Mouse (Mus musculus) retina, adult 2 months (tissue): ENCODE results near the gene E130309D02Rik.

ENCODE experiments used
- DNase-seq: peaks from one replicate; pipeline ENCODE4 v3.0.0-alpha.2; 2012; ENCODE audit warnings: low read depth, low spot score

The E130309D02Rik gene

DNA sequence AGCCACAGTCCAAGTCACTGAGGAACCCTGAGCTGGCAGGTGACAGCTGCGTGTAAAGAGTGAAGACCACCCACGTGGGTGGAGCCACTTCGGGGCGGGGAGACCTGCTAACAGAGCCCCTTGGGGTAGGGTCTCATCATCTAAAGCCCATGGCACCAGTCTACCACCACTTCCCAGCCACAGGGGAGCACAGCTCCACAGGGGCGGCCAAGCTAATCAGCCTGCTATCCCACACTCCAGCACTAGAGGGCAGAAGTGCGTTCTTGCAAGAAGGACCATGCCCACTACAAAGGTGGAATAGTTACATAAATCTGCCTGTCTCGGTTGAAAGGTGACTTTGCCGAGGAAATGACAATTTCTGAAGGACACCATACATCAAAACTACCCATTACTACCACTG is 3.3 kb downstream of the E130309D02Rik start:
- peak; percentile 53 for DNase-seq

DNA sequence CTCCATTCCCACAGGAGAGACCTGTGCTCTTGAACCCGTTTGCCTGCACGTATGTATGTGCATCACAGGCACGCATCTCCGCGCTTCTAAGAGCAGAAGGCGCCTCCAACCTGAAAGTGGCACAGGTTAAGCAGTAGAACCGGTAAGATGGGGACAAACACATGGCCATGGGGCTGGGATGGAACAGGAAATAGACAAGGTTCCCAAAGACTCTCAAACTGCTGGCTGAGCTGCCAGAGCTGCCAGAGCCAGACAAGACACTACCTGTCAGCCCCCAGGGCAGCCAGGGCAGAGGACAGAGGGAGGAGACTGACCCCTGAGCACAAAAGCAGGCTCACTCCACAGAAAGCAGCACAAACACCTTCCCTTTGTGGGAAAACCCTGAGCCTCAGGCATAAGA is 5.2 kb downstream of the E130309D02Rik start:
- no peak for DNase-seq

DNA sequence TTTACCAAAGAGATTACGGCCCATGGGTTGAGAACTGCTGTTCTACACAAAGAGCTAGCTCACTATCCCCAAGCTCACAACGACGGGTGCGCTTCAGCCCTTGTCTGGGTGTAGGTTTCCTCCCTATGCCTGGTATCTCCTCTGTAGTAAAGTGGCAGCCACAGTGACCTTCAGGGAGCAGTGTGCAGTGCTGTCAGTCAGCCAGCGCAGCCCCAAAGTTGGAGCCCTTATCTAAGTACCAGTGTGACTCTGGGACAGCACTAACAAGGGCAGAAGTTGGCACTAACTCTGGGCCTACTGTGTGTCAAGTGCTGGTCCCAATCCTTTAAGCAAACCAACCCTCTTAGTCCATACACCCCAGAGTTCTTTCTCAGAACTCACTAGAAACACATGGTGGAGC is 6.3 kb downstream of the E130309D02Rik start:
- DNase-seq, result no peak

DNA sequence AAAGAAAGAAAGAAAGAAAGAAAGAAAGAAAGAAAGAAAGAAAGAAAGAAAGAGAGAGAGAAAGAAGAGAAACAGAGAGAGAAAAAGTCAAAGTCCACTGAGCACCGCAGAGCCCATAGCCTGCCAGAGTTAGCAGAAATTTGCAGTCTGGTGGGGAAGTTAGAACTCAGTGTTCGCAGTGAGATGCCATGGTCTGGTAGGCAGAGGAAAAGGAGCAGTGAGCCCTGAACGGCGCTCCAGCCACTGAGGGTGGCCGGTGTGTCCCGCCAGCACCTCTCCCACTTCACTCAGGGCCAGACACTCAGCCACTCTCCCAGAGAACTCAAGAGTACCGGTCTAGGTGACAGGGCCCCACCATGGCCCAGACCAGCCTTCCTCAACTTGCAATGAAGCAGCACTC is 10.9 kb downstream of the E130309D02Rik start:
- no peak for DNase-seq

DNA sequence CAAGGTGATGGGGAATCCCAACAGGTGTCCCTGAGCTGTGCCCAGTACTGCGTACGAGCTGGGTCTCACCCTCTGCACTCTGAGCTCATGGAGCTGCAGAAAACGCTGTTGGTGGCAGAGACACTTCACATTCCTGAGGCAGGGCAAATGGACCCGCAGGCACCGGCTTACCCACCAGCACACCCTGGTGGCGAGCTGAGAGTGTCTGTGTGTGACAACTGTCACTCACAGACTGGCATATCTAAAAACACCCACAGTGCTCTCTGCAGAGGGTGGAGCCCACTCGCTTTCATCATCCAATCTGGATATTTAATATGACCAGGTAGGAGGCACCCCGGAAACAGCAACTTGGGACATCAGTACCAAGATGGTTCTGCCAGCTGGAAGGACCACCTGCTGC is 13.9 kb downstream of the E130309D02Rik start:
- no peak for DNase-seq

DNA sequence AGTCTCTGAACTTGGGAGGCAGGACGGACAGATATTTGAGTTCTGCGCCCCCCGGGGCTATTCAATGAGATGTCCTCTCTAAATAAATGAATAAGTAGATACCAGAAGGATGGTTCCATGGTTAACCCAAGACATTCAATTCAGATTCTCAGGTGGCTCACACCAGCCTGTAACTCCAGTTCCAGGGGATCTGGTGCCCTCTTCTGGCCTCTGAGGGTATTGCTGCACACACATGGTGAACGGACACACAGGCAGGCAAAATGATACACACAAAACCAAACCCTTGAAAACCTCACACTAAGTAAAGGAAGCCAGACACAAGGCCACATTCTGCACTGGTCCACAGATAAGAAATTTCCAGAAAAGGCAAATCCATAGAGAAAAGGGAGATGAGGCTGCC is 15.5 kb downstream of the E130309D02Rik start:
- DNase-seq, result no peak

DNA sequence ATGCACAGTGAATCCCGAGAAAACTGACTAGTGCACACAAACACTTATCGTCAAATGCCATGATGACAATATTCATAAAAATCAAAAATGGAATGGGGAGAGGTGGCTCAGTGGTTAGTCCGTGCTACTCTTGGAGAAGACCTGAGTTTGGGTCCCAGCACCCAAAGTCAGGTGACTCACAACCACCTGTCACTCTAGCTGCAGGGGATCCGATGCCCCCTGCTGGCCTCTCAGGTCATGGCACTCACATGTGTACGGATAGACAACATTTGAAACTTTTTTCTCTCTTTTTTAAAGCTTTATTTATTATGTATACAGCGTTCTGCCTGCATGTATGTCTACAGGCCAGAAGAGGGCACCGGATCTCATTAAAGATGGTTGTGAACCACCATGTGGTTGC is 16.8 kb downstream of the E130309D02Rik start:
- DNase-seq, result no peak

DNA sequence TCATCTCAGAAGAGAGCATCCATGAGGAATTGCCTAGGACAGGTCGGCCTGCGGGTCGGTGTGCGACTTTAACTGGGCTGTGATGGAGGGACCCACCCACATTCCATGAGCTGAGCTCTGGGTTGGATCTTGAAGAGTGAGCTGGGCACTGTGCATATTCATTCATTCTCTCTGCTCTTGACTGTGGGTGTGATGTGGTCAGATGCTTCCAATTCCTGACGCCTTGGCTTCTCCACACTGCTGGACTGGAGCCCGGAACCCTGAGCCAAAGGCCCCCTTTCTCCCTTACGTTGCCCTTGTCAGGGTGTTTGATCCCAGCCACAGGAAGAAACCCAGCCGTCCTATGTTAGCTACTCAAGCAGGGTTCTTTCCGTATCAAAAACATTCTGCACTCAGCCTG is 17.2 kb downstream of the E130309D02Rik start:
- DNase-seq, result no peak

DNA sequence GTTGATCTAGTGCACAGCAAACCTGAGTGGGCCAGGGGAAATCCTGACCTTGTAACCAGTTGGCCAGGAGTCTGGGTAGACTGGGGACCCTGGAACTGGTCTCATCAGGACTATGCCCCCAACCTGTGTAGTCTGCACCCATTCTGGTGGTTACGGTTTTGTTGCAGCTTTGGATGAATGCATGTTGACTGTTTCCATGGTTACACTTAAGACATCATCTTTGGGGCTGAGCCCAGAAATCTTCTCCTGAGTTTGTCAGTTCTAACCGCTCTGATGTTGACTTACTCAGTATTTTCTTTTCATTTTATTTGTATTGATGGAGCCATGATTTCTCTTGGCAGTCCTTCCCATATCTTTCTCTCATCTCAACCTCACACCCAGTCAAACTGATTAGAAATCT is 19.8 kb downstream of the E130309D02Rik start:
- DNase-seq, result no peak

DNA sequence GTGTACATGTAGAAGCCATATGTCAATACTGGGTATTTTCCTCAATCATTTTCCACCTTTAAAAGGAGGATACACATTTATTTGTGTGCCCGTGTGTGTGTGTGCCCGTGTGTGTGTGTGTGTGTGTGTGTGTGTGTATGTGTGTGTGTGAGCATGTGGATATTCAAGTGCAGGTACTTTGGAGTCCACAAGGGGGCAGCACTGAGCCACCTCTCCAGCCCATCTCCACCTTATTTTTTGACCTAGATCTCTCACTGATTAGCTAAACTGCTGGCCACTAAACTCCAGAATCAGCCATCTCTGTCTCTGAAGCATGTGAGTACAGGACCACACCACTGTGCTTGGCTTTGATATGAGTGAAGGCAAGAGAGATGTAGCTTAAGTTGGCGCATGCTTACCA is 20.3 kb downstream of the E130309D02Rik start:
- no peak for DNase-seq

DNA sequence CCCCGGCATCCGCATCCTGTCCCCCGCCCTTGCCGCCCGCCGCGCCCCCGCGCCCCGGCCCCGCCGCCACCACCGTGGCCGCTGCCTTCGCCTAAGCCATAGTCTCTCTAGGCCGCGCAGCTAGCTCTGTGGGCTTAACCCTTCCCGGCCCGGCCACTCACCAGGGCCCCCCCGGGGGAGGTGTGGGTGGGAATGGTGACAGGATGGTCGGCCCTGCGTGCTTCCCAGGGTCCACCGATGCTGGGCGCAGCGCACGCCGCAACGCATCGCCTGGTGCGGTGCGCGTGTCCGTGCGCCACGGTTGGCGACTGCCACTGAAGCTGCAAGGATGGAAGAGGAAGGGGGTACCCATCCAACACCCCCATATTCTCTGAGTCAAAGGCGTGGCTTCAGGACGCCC is 21.8 kb downstream of the E130309D02Rik start, which contains the start of gene Zfp853:
Gene Zfp853 (minus strand): TSS at position 220 of the 400 bp plus-strand sequence.
- no peak for DNase-seq

DNA sequence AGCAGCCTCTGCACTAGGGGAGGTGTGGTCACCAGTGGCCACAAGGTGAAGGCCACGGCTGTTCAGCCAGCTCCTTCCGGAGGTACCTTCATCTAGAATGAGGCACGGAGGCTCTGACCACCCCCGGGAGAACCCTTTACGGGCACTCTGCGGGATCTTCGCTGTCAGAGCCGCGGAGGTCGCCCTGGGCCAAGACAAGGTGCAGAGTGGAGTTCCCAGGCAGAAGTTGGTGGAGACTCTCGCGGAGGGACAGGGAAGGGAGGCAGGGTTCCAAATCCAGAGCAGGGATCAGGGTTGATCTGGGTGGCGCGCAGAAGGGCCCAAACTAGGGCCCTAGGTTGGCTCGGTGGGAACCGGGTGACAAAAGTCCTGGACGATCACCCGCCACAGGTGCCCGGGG is 22.3 kb downstream of the E130309D02Rik start:
- no peak for DNase-seq

DNA sequence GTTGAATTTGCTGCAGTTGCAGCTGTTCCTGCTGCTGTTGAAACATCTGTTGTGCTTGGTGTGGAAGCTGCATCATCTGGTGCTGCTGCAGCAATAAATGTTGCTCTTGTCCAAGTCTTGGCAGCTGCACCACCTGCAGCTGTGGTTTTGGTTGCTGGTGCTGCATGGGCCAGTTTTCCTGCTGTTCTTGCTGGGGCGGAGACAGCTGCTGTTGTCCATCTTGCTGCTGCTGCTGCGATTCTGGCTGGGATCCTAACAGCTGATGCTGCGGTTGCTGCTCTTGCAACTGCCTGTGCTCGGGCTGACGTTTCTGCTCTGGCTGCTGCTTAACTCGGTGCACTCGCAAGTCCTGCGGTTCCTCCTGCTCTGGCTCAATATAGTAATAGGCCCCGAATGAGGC is 25.9 kb downstream of the E130309D02Rik start:
- no peak for DNase-seq

DNA sequence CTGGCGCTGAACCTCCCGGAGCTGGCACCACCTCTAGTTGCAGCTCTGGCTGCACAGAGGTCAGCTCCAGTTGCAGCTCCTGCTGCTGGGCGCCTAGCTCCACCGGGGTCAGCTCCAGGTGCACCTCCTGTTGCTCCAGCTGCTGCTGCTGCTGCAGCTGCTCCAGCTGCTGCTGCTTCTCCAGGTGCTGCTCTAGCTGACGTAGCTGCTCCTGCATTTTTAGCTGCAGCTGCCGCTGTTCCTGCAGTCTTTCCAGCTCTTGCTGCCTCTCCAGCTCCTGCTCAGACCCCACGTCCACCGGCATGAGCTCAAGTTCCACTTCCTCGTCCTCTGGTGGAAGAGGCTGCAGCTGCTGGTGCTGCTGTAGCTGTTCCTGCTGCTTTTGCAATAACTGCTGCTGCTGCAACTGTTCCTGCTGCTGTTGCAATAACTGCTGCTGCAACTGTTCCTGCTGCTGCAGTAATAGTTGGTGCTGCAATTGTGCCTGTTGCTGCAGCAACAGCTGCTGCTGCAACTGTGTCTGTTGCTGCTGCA is 26.7 kb downstream of the E130309D02Rik start:
- no peak for DNase-seq

DNA sequence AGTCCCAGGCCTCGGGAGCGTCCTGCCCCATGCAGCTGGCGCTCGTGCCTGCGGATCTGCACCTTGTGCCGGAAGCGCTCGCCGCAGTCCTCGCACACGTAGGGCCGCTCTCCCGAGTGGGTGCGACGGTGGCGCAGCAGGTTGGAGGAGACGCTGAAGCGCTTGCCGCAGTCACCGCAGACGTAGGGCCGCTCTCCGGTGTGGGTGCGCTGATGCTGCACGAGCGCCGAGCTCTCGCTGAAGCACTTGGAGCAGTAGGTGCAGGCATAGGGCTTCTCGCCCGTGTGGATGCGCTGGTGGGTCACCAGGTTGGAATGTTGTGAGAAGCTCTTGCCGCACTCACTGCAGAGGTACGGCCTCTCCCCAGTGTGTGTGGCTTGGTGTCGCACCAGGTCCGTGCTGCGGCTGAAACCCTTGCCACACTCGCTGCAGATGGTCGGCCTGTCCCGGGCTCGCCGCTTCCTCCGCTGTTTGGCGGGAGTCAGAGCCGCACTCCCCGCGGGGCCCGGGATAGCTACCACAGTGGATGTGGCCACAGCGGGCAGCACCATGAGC is 27.3 kb downstream of the E130309D02Rik start:
- no peak for DNase-seq

DNA sequence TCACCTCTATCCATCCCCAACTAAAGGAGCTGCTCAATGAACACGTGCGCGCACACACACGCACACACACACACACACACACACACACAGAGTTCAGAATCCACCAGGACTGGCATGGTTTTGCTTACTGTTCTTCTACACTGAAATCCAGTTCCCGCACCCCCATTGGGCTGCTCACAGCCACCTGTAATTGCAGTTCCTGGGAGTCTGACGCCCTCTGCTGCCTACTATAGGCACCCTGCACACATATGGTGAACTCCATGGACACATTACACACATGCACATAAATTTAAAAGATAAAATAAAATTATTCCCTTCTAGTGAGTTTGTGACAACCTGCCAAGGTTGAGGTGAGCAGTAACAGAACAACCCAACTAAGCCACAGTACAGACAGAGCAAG is 30.4 kb downstream of the E130309D02Rik start:
- no peak for DNase-seq

DNA sequence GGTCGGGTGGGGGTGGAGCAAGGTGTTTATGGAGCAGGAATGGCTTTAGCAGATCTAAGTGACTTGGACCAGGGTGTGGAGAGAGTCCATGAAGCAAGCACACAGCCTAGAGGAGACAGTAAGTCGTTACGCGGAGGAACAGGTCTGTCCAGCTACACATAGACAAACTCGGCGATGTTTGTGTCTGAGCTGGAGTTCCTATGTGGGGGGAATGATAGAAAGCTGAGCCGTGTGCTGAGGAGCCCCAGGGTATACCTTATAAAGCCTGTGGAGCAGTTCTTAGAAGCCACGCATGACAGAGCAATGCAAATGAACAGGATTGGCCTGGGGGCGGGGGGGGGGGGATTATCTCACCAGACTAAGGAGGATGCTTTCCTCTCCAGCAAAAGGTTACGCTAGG is 35.9 kb downstream of the E130309D02Rik start:
- DNase-seq, result no peak

DNA sequence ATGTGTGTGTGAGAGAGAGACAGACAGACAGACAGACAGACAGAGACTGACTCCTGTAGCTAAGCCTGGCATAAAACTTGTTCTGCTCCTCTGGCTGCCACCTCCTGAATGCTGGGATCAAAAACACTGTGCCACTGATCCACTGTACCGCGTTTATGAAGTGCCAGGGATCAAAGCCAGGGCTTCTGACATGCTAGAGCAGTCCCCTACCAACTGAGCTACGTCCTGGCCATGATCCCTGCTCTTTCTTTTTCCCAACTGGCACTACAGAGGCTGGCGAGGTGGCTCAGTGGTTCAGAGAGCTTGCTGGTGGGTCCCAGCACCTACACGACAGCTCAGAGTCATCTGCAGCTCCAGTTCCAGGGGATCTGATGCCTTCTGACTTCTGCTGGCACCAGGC is 39.4 kb downstream of the E130309D02Rik start:
- DNase-seq, result no peak

DNA sequence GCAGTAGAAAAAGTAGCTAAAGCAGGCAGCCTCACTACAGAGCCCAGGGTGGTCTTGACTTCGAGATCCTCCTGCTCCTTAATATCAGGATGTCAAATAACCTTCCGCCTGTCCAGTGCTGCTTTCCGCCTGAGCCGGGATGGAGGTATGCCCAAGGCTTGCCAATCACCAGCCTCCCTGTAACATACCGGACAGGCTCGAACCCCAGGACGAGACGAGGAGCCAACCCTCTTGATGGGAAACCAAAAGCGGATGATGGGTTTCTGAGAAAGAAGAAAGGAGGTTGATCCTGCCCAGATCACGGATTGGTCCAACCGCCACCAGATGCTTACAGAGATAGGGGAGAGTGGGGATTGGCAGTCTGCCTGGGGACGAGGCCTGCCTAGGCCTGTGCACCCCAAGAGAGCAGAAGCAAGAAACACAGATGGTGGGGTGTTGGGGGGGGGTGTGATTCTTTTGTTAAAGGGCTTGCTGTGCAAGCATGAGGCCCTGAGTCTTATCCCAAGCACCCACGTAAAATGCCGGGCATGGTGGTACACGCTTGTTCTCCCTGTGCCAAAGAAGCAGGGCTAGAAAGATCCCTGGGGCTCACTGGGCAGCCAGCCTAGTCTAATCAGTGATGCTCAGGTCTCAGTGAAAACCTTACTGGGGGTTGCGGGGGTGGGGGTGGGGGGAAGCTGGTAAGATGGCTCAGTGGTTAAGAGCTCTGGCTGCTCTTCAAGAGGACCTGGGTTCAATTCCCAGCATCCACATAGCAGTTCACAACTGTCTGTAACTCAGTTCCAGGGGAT is 42.4 kb downstream of the E130309D02Rik start:
- no peak for DNase-seq

DNA sequence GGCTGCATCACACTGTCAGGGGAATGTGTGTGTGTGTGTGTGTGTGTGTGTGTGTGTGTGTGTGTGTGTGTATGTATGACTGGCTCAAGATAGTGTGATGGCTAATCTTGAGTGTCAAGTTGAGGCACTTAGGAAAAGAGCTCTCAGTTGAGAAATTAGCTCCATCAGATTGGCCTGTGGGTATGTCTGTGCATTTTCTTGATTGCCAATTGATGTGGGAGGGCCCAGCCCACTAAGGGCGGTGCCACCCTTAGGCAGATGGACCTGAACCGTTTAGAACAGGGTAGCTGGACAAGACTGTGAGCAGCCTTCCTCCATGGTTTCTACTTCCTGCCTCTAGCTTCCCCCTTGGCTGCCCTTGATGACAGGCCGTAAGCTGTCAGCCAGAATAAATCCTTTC is 43.1 kb downstream of the E130309D02Rik start:
- DNase-seq, result no peak

DNA sequence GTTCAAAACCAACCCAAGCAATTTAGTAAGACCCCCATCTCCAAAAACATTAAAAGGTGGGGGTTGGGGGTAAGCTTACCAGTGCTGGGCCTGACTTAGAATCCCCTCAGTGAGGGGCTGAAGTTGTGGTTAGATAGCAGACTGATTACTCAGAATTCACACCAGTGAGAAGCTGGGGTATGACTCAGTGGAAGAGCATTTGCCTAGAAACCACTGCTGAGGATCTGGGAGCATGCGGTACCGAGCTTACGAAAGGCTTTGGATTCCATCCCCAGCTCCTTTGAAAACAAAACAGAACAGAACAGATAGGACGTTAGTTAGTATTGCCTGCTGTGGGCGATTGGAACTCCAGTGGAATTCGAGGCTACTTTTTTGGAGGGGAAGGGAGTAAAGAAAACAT is 43.5 kb downstream of the E130309D02Rik start:
- DNase-seq, result no peak

DNA sequence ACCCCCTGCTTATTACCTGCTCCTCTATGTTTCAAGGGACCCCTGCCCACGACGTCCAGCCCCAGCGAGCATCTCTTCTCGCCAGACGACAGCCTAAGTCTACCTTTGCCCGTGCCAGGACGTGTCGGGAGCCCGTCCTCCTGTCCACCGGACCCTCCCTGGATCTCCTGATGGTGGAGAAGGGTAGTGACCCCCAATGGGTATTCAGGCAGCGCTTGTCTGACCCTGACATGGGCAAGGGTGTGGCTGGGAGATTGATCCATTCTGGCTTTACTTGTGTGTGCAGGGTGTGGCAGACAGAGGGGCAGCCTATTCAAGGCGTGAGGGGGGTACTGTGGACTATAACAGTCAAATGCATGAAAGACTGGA is 45.0 kb downstream of the E130309D02Rik start:
- no peak for DNase-seq
